Mouse (Mus musculus) thymus, postnatal 14 days (tissue): ENCODE data around the gene Kif26a.
A peak's percentile ranks its signal among the peaks of the same experiment; 100 is the strongest.

Source experiments
- DNase-seq: peaks from one replicate; pipeline ENCODE4 v3.0.0; 2021

The Kif26a gene

GRCm38 (mm10) chr12:112130957-112131356 is 15.1 kb upstream of the Kif26a start:
- no peak for DNase-seq

GRCm38 (mm10) chr12:112140231-112140630 is 5.8 kb upstream of the Kif26a start:
- DNase-seq, result peak; percentile 23

GRCm38 (mm10) chr12:112140745-112141144 is 5.3 kb upstream of the Kif26a start:
- no peak for DNase-seq

- peak; percentile 35 for DNase-seq
Measured at GRCm38 (mm10) chr12:112141300-112141699, 4.7 kb upstream of the Kif26a start.

GRCm38 (mm10) chr12:112143116-112143832 is 2.7 kb upstream of the Kif26a start:
- no peak for DNase-seq

- no peak for DNase-seq
Measured at GRCm38 (mm10) chr12:112143833-112144201, 2.2 kb upstream of the Kif26a start.

- no peak for DNase-seq
Measured at GRCm38 (mm10) chr12:112144377-112145115, 1.5 kb upstream of the Kif26a start.

- DNase-seq, result peak; percentile 74
Measured at GRCm38 (mm10) chr12:112145211-112145874, 665 bp upstream of the Kif26a start.

GRCm38 (mm10) chr12:112147365-112147764 is 1.4 kb downstream of the Kif26a start:
- DNase-seq, result no peak

- no peak for DNase-seq
Measured at GRCm38 (mm10) chr12:112150011-112150410, 4.0 kb downstream of the Kif26a start.

- no peak for DNase-seq
Measured at GRCm38 (mm10) chr12:112151244-112151979, 5.4 kb downstream of the Kif26a start.

- no peak for DNase-seq
Measured at GRCm38 (mm10) chr12:112151980-112152362, 6.0 kb downstream of the Kif26a start.

GRCm38 (mm10) chr12:112153597-112153996 is 7.6 kb downstream of the Kif26a start:
- DNase-seq, result no peak

- DNase-seq, result no peak
Measured at GRCm38 (mm10) chr12:112154476-112154875, 8.5 kb downstream of the Kif26a start.

GRCm38 (mm10) chr12:112155218-112156051 is 9.4 kb downstream of the Kif26a start:
- DNase-seq, result no peak

GRCm38 (mm10) chr12:112156804-112157203 is 10.8 kb downstream of the Kif26a start:
- DNase-seq, result no peak

- no peak for DNase-seq
Measured at GRCm38 (mm10) chr12:112158246-112158645, 12.2 kb downstream of the Kif26a start.

- no peak for DNase-seq
Measured at GRCm38 (mm10) chr12:112158784-112159183, 12.8 kb downstream of the Kif26a start.

GRCm38 (mm10) chr12:112163981-112164839 is 18.2 kb downstream of the Kif26a start:
- DNase-seq, result no peak

GRCm38 (mm10) chr12:112164840-112165219 is 18.8 kb downstream of the Kif26a start:
- DNase-seq, result no peak

GRCm38 (mm10) chr12:112169240-112169639 is 23.2 kb downstream of the Kif26a start:
- DNase-seq, result no peak
